Mouse (Mus musculus) thymus, adult 2 months (tissue): ENCODE results near the gene Slc22a14. TPM values are rescaled to one million over a fixed set of nuclear protein-coding genes. Genes with fewer than 3 reads are reported as not detected.

Experiments
- DNase-seq: peaks from one replicate; pipeline ENCODE4 v3.0.0; 2021
- H3K27ac ChIP-seq: fragments of 200-500 bp; 2 replicates; pipeline ENCODE4 v1.5.1; 2012; ENCODE audit warnings: low read length, control low read depth; ENCODE audit not compliant: control insufficient read depth, insufficient read depth
- H3K27me3 ChIP-seq: fragments of 200-500 bp; 2 replicates; pipeline ENCODE4 v1.6.1; 2012; ENCODE audit warnings: mild to moderate bottlenecking, low read length, moderate library complexity, mixed read lengths; ENCODE audit not compliant: control insufficient read depth, insufficient read depth
- H3K36me3 ChIP-seq: fragments of 200-500 bp; 2 replicates; pipeline ENCODE4 v1.6.1; 2012; ENCODE audit warnings: mild to moderate bottlenecking, low read length, moderate library complexity; ENCODE audit not compliant: control insufficient read depth, insufficient read depth
- H3K4me1 ChIP-seq: fragments of 200-500 bp; replicated peaks from 2 replicates; pipeline ENCODE4 v1.6.1; 2012; ENCODE audit warnings: low read length; ENCODE audit not compliant: control insufficient read depth, insufficient read depth
- H3K4me3 ChIP-seq: fragments of 200-500 bp; 2 replicates; pipeline ENCODE4 v1.5.1; 2012; ENCODE audit warnings: mild to moderate bottlenecking, low read length, control low read depth, moderate library complexity; ENCODE audit not compliant: control insufficient read depth, insufficient read depth
- CTCF ChIP-seq: fragments of 200-500 bp; IDR thresholded peaks from 2 replicates; pipeline ENCODE4 v1.5.1; 2012; ENCODE audit warnings: mild to moderate bottlenecking, control low read depth, low read length, moderate library complexity, borderline replicate concordance; ENCODE audit not compliant: control insufficient read depth, poor library complexity, insufficient read depth; ENCODE audit errors: extremely low read depth
- POLR2A ChIP-seq: fragments of 200-500 bp; IDR thresholded peaks from 2 replicates; pipeline ENCODE4 v1.6.1; 2012; ENCODE audit warnings: mild to moderate bottlenecking, low read length, control low read depth, moderate library complexity; ENCODE audit not compliant: control insufficient read depth, poor library complexity, insufficient read depth; ENCODE audit errors: extremely low read depth
- WGBS: fragments of 180-500 bp; shearing (Covaris S2); methylation state at CpG from one replicate; pipeline ENCODE4 v1.1.7; 2018; 5-methylcytosine and 5-hydroxymethylcytosine counted together
- polyA plus RNA-seq: library from polyadenylated mRNA; depleted of rRNA; stranded (reverse); fragments of >200 nt; gene quantifications from 2 replicates; pipeline ENCODE4 v1.2.3, GENCODE M21; 2012; rRNA removed

The Slc22a14 gene
- polyA plus RNA-seq, 1 experiment = 0.16 TPM

DNA sequence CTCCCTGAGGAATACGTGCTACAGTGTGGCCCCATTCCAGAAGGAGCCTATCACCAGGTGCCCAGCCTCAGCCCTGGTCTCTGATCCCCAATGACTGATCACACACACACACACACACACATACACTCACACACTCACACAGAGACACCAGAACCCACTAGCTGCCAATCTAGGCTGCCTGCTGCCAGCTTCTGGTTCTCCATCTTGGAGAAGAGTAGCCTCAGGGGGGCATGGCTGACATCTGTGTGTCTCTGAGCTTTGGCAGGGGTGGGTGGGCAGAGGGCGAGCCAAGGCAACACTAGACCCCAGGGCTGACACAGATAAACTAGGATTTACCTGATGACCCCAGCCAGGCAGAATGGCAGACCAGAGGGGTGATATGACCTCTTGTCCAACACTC lies 226.5 kb downstream of the Slc22a14 start:
- no peak for DNase-seq
- H3K4me1 ChIP-seq = no peaks in the 10 kb centered on the region
- H3K36me3 ChIP-seq = no peaks in the 10 kb centered on the region
- H3K27me3 ChIP-seq = no peaks in the 10 kb centered on the region
- H3K27ac ChIP-seq = no peak overlapping the region
- whole genome bisulfite sequencing = 86% methylated on average over 2 of the region's 2 CpGs
- H3K4me3 ChIP-seq = no peak overlapping the region
- no peak for TF ChIP-seq CTCF

DNA sequence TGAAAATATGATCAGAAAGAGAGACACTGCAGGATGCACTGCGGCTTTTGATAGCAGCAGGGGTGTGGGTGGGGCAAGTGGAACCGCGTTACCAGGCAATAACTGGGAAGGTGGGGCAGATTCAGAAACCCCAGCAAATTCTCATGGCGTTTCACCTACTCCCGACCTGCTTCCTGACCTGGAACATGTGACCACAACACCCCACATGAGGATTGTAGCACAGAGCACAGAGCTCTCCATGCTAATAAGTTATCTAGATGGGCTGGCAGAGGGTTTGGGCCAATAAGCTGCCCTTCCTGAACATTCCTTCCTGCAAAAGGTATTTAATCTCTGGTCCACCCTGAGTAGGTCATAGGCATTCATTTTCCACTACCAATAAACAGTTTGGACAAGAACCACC lies 234.7 kb downstream of the Slc22a14 start:
- H3K4me1 ChIP-seq = no peaks in the 10 kb centered on the region
- TF ChIP-seq POLR2A (no peak), CTCF (no peak)
- H3K4me3 ChIP-seq = no peak overlapping the region
- no peak for DNase-seq
- WGBS = 51% methylated on average over 5 of the region's 5 CpGs
- no peaks in the 10 kb centered on the region for H3K36me3 ChIP-seq
- H3K27ac ChIP-seq = no peak overlapping the region
- no peaks in the 10 kb centered on the region for H3K27me3 ChIP-seq

DNA sequence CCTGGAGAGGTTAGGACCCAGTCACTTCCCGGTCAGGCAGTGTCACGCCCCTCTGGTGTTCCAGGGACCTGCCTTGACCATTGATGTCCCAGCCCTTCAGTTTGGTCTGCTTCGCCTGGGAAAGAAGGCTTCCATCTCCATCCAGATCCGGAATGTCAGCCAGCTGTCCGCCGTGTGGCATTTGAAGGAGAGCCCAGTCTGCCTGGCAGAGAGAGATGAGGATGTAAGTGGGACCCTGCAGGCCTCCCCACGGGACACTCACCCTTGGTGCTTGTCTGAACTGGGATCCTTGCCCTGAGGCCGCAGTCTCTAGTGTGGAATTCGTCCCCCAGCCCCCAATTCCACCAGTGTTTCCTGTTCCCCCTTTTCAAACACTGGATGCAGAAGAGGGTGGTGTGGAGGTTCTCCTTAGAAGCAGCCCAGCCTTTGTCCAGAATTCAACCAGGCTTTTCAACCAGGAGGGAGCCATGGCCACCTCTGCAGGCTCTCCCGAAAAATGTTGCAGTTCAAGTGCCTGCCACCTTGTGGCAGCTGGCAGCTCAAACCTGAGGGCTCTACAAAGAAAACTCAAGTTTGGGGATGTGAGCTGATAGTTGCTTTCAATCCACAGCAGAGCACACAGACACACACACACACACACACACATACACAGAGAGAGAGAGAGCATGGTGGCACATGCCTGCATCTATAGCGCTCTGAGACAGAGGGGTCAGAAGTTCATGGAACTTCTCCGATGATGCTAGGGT lies 236.7 kb downstream of the Slc22a14 start:
- H3K4me3 ChIP-seq = no peak overlapping the region
- H3K36me3 ChIP-seq = no peaks in the 10 kb centered on the region
- no peak for DNase-seq
- TF ChIP-seq CTCF = no peak
- no peak for TF ChIP-seq POLR2A
- WGBS = 86% methylated on average over 12 of the region's 12 CpGs
- H3K27ac ChIP-seq = no peak overlapping the region
- no peaks in the 10 kb centered on the region for H3K4me1 ChIP-seq
- no peaks in the 10 kb centered on the region for H3K27me3 ChIP-seq

DNA sequence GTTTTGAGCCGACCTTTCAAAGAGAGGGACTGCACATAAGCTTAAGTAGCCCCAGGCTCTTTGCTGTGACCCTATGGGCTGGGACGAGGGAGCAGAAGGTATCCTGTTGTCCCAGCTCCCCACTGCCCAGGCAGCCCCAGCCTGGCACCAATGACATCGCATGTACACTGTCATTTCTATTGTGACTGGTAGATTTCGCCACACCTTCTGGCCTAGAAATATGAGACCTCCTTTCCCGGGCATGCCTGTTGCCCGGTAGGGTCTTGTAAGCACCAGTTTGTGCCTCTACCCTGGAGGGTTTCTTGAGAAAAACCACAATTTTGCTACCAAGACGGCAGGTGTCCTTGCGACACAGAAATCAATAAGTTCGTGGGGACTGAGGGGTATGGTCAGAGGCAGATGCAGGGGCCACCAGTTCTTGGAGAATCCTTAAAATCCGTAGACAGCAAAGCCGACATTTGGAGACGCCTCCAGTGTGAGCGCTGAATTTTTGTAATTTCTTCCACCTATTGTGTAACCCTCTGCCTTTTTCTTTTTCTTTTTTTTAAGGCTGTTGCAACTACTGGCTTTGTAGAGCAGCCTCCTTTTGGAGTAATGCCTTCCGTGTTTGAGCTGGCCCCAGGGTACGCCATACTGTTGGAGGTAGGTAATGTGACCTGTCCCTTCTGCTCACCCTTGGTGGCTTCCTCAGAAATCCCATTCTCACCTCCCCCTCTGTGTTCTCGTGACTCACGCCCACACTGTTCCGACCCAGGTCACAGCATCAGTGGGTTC lies 242.6 kb downstream of the Slc22a14 start:
- Histone ChIP-seq H3K4me1 (no peaks in the 10 kb centered on the region), H3K27me3 (no peaks in the 10 kb centered on the region), H3K27ac (no peak overlapping the region), H3K4me3 (no peak overlapping the region), H3K36me3 (no peaks in the 10 kb centered on the region)
- TF ChIP-seq POLR2A = no peak
- no peak for DNase-seq
- 87% methylated on average over 18 of the region's 18 CpGs for WGBS

DNA sequence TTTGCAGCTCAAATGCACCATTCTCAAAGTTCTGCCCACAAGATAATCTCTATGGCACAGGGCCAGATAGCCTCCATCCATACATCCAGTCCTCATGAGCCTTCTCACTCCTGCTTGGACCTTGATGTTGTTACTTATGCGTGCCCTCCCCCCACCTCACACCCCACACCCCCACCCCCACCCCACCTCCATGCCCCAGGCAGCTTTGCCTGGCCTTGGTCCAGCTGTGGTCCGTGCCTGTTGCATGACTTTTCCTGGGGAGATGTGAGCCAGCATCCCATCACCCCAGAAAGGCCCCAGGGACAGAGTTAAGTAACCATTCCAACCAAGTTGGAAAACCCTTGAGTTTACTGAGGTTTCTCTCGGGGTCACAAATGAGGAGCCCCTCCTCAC lies 245.2 kb downstream of the Slc22a14 start:
- DNase-seq = no peak
- Histone ChIP-seq H3K4me1 (no peaks in the 10 kb centered on the region), H3K36me3 (no peaks in the 10 kb centered on the region), H3K27me3 (no peaks in the 10 kb centered on the region), H3K4me3 (no peak overlapping the region), H3K27ac (no peak overlapping the region)
- WGBS = 86% methylated on average over 3 of the region's 3 CpGs
- TF ChIP-seq POLR2A (no peak), CTCF (no peak)

Other genes with a start within 250 kb of the Slc22a14 start
- gene Acaa1b, start 208.5 kb downstream of the Slc22a14 start, polyA plus RNA-seq = 10.2 and 16.1 TPM in 2 replicates
- not detected in 2 replicates for gene Gm47289, start 206.4 kb downstream of the Slc22a14 start, polyA plus RNA-seq
- 0.14 and 0.23 TPM in 2 replicates for gene Slc22a13, start 156.5 kb downstream of the Slc22a14 start, polyA plus RNA-seq
- 24.5 and 25.3 TPM in 2 replicates for gene Oxsr1, start 43.1 kb downstream of the Slc22a14 start, polyA plus RNA-seq
- gene Acaa1a, start 25.9 kb downstream of the Slc22a14 start, polyA plus RNA-seq = 193 and 212 TPM in 2 replicates
- gene Myd88, start 24.1 kb downstream of the Slc22a14 start, polyA plus RNA-seq = 29.1 and 30.8 TPM in 2 replicates
- 3.3 and 5.3 TPM in 2 replicates for gene Xylb, start 8.2 kb downstream of the Slc22a14 start, polyA plus RNA-seq
- gene Acvr2b, start 36.6 kb upstream of the Slc22a14 start, polyA plus RNA-seq = 7.7 and 8.3 TPM in 2 replicates
- 9.2 and 9.4 TPM in 2 replicates for gene Exog, start 79.4 kb upstream of the Slc22a14 start, polyA plus RNA-seq
- 4.0 and 6.4 TPM in 2 replicates for gene Scn5a, start 213.5 kb upstream of the Slc22a14 start, polyA plus RNA-seq